Mouse (Mus musculus): Measurements from ENCODE around the gene Ctrc.
"Not testable (repeated sequence)": the region's sequence is repeated elsewhere in the genome, so short reads cannot be mapped to it uniquely, and the experiment has no call there.

Gene Ctrc

GRCm38 (mm10) chr4:141789564-141790218 is 56.5 kb downstream of the Ctrc start:
- DNase-seq (ENCODE audit: low spot score in 2 of 2): no peak

DNA sequence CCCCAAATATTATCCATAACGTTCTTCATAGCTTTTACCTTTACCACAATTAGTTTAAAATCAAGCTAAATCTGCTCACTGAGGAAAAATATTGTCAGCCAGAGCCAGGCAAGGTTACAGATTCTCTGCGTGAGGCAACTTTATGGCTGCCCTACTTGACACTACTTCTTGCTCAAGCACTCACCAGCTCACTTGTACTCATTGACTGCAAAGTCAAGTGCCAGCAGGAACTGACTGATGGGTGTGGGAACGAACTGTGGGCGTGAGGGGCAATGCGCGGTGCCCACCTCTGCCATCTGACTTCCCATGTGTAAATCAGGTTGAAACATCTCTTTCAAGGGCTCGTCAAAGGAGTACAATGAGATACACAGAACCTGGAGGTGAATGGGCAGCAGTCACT is 58.7 kb downstream of the Ctrc start:
- DNase-seq (ENCODE audit: low spot score in 2 of 2): no peak

DNA sequence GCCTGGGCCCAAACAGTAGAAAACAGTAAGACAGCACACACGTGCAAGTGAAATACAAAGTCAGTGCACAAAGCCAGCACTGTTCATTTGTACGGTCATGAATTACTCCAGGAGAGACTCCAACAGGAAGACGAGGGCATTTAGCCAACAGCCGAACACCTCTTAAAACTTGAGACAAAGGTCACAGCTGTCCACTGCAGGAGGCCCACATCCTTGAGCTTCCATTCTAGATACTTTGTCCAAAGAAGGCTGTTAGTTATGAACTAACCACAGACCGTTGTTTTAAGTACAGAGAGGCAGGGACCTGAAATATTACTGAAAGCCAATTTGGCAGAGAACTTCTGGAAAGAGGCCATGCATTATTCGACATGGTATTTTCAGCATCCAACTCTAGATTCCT is 59.1 kb downstream of the Ctrc start:
- DNase-seq (ENCODE audit: low spot score in 2 of 2): no peak

DNA sequence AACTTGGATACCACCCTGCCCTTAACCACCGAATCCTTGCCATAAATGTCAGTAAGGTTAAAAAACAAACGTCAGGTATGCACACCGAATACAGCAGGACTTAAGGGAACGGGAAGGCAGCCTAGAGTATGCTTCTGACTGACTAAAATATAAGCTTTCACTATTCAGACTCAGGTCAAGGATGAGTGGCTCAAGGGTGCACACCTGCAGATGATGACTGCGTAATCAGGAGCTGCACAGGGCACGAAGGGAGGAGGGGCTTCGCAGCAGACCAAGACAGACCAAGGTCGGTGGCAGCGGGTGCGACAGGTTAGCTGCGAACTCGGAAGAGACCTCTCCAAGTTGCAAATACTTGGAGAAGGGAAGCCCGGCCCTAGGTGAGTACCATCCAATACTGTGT is 60.0 kb downstream of the Ctrc start:
- DNase-seq (ENCODE audit: low spot score in 2 of 2): no peak

DNA sequence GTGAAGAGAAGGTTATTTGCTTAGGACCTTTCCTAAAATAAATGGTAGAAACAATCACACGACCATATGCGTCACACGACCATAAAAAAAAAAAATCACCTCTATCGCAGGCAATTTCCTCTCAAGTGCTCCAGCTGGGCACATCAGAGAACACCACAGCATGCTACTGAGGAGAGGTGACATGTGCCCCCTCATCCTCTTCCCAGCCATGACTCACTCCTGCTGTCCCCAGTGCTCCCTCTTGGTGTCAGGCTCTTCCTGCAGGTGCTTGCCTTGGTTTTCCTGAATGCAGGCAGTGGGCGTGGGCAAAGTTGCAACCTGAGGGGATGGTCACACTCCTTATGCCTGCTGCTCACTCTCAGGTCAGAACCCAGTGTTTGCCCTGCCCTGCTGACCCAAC is 61.3 kb downstream of the Ctrc start:
- DNase-seq (ENCODE audit: low spot score in 2 of 2): no peak

GRCm38 (mm10) chr4:141781201-141781985 is 64.8 kb downstream of the Ctrc start:
- DNase-seq (ENCODE audit: low spot score in 2 of 2): no peak

GRCm38 (mm10) chr4:141779828-141780227 is 66.3 kb downstream of the Ctrc start:
- DNase-seq (ENCODE audit: low spot score in 2 of 2): no peak

- not testable (repeated sequence) for DNase-seq (ENCODE audit: low spot score in 2 of 2)
These were observed 73.1 kb downstream of the Ctrc start for GRCm38 (mm10) chr4:141773019-141773418.

GRCm38 (mm10) chr4:141771823-141772222 is 74.3 kb downstream of the Ctrc start:
- DNase-seq (ENCODE audit: low spot score in 2 of 2): no peak

- DNase-seq (ENCODE audit: low spot score in 2 of 2): no peak
These were observed 76.5 kb downstream of the Ctrc start for GRCm38 (mm10) chr4:141769501-141770160.

DNA sequence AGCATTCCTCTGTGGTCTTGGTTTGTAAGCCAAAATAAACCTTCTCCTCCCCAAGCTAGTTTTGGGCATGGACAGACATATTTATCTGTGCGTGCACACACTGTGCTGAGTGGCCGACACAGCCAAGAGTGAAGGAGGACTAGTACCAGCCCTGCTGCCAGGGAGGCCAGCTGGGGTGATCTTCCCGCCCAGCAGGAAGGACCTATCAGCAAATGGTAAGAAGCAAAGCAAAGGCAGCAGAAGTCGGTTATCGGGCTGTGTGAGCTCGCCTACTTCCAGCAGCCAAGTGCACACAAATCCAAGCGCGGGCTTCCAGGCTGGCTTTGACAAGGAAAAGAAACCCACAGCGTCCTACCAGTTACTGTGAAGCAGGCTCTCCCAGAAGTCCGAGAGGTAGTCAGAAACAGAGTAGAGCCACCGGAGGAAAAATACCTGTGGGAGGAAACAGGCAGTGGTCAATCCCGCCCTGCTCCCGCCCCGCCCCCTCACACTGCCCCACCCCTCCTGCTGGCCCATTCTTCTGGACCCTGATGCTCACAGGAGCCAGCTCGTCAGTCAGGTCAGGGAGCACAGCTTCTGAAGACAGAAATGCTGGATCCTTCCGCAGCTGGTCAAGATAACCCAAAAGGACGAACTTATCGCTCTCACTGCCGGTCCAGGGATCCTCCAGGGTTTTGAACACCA is 78.7 kb downstream of the Ctrc start:
- peak in 1 of 2 experiments; percentile 55 for DNase-seq (ENCODE audit: low spot score in 2 of 2)

- no peak for DNase-seq (ENCODE audit: low spot score in 2 of 2)
These were observed 79.3 kb downstream of the Ctrc start for GRCm38 (mm10) chr4:141766668-141767352.

DNA sequence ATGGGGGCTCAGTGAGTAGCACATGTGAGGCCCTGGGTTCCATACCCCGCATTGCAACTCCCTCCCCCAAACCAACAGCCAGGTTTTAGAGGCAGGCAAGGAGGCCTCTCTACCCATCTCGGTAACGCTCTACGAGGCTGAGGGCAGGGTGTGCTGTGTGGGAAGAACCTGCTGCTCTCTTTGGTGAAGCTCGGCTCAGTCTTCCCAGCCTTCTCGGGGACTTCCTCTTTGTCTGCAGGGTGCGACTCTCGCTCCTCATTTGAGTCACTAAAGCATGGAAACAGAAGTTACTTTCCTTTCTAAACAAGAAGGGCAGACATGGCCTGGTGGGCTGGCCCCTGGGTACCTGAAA is 79.9 kb downstream of the Ctrc start:
- DNase-seq (ENCODE audit: low spot score in 2 of 2): no peak

DNA sequence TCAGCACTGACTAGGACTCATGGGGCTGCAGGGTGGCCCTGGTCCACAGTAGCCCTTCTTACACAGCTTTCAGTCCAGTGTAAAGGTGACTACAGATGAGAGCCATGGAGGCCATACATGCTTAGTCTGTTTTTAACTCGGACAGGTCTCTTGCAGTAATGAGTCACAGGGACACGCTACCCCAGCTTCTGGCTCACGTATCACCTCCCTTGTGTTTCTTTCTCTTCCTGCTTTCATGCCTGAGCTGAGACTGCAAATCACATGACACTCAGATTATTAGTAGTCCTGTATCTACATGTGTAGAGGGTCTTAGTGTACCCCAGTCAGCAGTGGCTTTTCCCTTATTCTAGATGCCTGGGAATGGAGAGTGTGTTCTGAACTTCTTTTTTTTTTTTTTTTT is 81.2 kb downstream of the Ctrc start:
- no peak for DNase-seq (ENCODE audit: low spot score in 2 of 2)

Measured in urinary bladder, postnatal 4 days (tissue).